Mouse (Mus musculus) testis, adult 2 months (tissue): ENCODE measurements around the gene Cdh10. TPM values are rescaled to one million over a fixed set of nuclear protein-coding genes. Genes with fewer than 3 reads are reported as not detected.

Source experiments
- H3K27ac ChIP-seq: fragments of 200-500 bp; 2 replicates; pipeline ENCODE4 v1.5.1; 2012; ENCODE audit warnings: low read depth, low read length; ENCODE audit not compliant: control insufficient read depth, insufficient read depth
- H3K27me3 ChIP-seq: fragments of 200-500 bp; 2 replicates; pipeline ENCODE4 v1.6.1; 2012; ENCODE audit warnings: mild to moderate bottlenecking, low read length, moderate library complexity; ENCODE audit not compliant: control insufficient read depth, insufficient read depth
- H3K36me3 ChIP-seq: fragments of 200-500 bp; 2 replicates; pipeline ENCODE4 v1.6.1; 2012; ENCODE audit warnings: mild to moderate bottlenecking, low read length; ENCODE audit not compliant: control insufficient read depth, insufficient read depth
- H3K4me1 ChIP-seq: fragments of 200-500 bp; 2 replicates; pipeline ENCODE4 v1.6.1; 2012; ENCODE audit warnings: low read length; ENCODE audit not compliant: control insufficient read depth, insufficient read depth
- H3K4me3 ChIP-seq: fragments of 200-500 bp; 2 replicates; pipeline ENCODE4 v1.5.1; 2012; ENCODE audit warnings: low read depth, mild to moderate bottlenecking, low read length, moderate library complexity, mixed read lengths; ENCODE audit not compliant: control insufficient read depth
- CTCF ChIP-seq: fragments of 200-500 bp; IDR thresholded peaks from 2 replicates; pipeline ENCODE4 v1.5.1; 2012; ENCODE audit warnings: low read depth, mild to moderate bottlenecking, inconsistent platforms, low read length, moderate library complexity; ENCODE audit not compliant: control insufficient read depth, insufficient read depth, insufficient replicate concordance
- POLR2A ChIP-seq: fragments of 200-500 bp; IDR thresholded peaks from 2 replicates; pipeline ENCODE4 v1.6.1; 2012; ENCODE audit warnings: low read depth, mild to moderate bottlenecking, inconsistent platforms, low read length, moderate library complexity; ENCODE audit not compliant: control insufficient read depth
- polyA plus RNA-seq: library from polyadenylated mRNA; depleted of rRNA; stranded (reverse); fragments of >200 nt; gene quantifications from 2 replicates; pipeline ENCODE4 v1.2.3, GENCODE M21; 2012

Cdh10 gene
- polyA plus RNA-seq, 1 experiment = 0.10 TPM

DNA sequence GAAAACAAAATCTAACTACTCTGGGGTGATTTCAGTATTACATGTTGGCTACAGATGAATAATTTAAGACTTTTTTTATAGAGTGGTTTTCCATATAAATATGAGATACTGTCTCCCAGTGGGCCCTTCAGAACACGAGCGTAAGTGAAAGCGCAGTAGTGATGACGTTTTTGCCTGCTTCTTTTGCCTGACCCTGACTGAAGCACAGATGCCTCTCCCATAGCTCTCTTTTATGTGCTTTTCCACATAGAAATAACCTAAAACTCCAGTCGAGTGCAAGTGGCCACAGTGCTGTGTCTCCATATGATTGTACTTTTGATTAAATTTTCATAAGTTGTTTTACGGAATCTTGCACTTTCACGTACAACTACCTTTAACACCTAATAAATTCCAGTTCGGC lies 71.6 kb downstream of the Cdh10 start:
- Histone ChIP-seq H3K4me1 (no peaks in the 10 kb centered on the region), H3K27me3 (no peaks in the 10 kb centered on the region), H3K27ac (no peak overlapping the region), H3K4me3 (no peak overlapping the region), H3K36me3 (no peaks in the 10 kb centered on the region)
- TF ChIP-seq CTCF = no peak
- no peak for TF ChIP-seq POLR2A

DNA sequence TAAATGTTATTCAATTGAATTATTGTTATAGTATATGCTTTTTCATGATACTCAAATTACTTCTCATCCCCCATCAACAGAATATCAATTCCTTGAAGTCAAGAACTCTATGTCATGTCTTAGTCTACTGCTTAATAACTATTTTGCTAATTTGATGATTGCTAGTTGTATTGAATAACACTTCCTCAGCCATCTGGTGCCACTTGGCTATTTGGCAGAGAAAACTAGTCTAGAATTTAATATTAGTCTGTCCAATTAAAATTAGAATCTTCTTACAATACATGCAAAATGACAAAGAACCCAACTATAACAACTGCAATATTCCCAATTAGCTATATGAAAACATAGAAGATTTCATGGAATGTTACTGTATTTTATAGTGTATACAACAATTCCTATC lies 82.0 kb downstream of the Cdh10 start:
- no peak for TF ChIP-seq POLR2A
- TF ChIP-seq CTCF = no peak
- Histone ChIP-seq H3K27ac (no peak overlapping the region), H3K27me3 (no peaks in the 10 kb centered on the region), H3K36me3 (no peaks in the 10 kb centered on the region), H3K4me1 (no peaks in the 10 kb centered on the region), H3K4me3 (no peak overlapping the region)

DNA sequence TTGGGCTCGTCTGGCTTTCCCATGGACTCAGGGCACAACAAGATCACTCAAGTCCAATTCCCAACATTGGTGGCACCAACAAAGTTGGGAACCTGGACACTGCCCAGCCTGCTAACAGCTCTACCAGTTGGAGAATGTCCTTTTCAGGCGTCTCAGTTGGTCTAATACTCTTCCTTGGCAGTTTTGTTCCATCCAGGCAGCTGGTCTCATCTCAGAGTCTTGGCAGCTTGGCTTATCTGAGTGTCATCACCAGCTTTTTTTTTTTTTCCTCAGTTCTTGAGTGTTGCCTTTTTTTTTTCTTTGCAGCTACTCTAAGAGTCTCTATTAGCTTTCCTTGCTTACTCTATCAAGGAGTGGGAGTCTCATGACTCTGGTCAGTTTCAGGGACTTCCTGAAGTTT lies 85.4 kb downstream of the Cdh10 start:
- Histone ChIP-seq H3K4me3 (no peak overlapping the region), H3K27me3 (no peaks in the 10 kb centered on the region), H3K27ac (no peak overlapping the region), H3K4me1 (no peaks in the 10 kb centered on the region), H3K36me3 (no peaks in the 10 kb centered on the region)
- TF ChIP-seq POLR2A (no peak), CTCF (no peak)

DNA sequence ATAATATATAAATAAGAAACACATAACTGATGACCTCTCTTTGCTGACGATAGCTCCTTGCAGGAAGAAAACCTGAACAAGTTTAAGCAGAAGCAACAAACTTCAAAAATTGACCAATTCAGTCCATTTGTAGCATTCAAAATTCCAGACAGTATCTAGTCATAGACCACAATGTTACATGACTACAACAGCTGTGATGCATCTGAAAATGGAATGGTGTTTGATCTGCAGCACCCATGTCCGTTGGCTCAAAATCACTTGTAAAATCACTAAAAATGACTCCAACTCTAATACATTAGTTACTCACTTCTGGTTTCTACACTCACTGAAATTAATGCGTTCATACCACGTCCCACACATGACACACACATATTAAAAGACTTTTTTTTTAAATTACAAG lies 91.9 kb downstream of the Cdh10 start:
- H3K27me3 ChIP-seq = no peaks in the 10 kb centered on the region
- no peaks in the 10 kb centered on the region for H3K36me3 ChIP-seq
- H3K4me1 ChIP-seq = no peaks in the 10 kb centered on the region
- no peak overlapping the region for H3K27ac ChIP-seq
- TF ChIP-seq CTCF = no peak
- TF ChIP-seq POLR2A = no peak
- no peak overlapping the region for H3K4me3 ChIP-seq

DNA sequence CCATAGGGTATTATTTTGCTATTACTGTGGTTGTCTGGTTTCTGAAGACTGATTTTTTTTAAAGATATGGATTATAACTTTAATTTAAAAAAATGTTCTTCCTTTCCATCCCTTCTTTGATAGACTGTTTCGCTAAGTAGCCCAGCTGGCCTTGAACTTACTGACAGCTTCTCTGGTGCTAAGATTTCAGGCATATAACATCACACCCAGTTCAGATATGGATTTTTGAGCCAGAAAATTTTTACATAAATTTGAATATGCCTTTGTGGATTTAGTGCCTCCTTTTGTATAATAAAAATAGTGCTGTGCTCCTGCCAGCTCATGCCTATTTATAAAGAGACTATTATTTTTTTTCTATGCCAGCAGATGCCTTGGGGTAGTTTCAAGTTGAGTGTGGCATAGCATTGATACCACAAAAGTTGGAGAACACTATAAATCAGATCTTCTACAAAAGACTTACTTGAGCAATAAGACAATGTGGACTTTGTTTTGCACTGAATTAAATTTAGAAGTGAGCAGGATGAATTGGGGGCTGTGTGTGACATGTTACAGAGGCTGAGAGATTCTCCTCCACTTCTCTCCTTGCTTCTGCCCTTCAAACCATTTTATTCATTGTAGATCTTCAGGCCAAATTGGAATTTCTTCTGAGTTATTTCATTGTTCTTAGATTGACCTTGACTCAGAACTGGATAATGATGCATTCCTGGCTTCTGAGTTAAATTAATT lies 106.8 kb downstream of the Cdh10 start:
- TF ChIP-seq CTCF (no peak), POLR2A (no peak)
- no peaks in the 10 kb centered on the region for H3K27me3 ChIP-seq
- H3K27ac ChIP-seq = no peak overlapping the region
- H3K4me1 ChIP-seq = no peaks in the 10 kb centered on the region
- no peak overlapping the region for H3K4me3 ChIP-seq
- no peaks in the 10 kb centered on the region for H3K36me3 ChIP-seq

DNA sequence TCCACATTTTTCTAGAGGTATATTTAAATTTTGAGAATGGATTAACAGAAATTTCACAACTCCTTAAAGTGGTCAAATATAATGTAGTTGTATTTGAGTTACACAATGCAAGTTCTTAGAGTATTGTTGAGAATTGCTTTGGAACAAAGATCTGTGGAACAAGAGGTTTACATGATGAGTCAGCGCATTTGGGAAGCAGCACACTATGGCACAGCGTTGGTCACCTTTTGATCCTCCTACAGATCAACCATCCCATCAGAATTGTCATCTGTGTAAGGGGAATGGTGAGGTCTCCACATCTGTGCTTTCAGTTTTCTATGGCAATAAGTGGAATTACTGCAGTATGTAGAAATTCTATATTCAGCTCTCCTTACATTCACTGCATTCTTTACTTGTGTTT lies 108.2 kb downstream of the Cdh10 start:
- no peak for TF ChIP-seq CTCF
- TF ChIP-seq POLR2A = no peak
- Histone ChIP-seq H3K4me3 (no peak overlapping the region), H3K4me1 (no peaks in the 10 kb centered on the region), H3K27ac (no peak overlapping the region), H3K27me3 (no peaks in the 10 kb centered on the region), H3K36me3 (no peaks in the 10 kb centered on the region)

DNA sequence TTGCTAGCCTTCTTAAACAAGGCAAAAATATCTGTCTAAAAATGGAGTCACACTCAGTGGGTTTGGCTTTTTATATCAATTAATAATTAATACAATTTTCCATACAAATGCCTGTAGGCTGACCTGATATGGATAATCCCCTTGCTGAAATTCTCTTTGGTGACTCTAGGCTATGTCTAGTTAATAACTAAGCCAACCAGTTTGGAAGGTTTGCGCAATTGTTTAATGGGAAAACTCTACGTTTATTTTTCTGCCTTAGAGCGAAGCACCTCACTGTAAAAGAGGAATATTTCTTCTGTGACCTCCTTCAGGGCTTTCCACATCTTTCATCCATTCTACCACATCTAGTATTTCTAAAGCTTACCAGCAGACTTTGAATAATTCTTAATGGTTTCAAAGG lies 133.5 kb downstream of the Cdh10 start:
- Histone ChIP-seq H3K27ac (no peak overlapping the region), H3K27me3 (no peaks in the 10 kb centered on the region), H3K4me1 (no peaks in the 10 kb centered on the region), H3K36me3 (no peaks in the 10 kb centered on the region), H3K4me3 (no peak overlapping the region)
- no peak for TF ChIP-seq POLR2A
- no peak for TF ChIP-seq CTCF

DNA sequence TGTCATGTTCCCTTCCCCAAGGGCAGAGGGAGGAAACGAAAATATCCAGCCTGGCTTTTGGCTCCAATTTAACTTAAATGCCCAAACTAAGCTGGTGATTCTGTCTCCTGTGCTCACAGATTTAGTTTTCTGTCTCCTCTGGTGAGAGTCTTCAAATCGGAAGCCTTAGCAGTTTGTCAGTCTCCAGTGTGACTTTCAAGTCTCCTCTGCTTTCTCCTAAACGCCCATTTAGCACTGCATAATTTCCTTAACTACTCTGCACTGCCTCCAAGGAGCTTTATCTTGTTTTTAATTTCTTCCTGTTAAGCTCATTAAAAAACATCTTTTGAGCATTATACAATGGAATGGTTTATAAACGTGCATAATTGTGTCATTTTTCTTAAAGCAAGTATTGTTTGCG lies 156.3 kb downstream of the Cdh10 start:
- Histone ChIP-seq H3K27ac (no peak overlapping the region), H3K27me3 (no peaks in the 10 kb centered on the region), H3K36me3 (no peaks in the 10 kb centered on the region), H3K4me3 (no peak overlapping the region), H3K4me1 (no peaks in the 10 kb centered on the region)
- TF ChIP-seq POLR2A (no peak), CTCF (no peak)
